Mouse (Mus musculus): ENCODE results near the gene Sbno2.
A peak's percentile ranks its signal among the peaks of the same experiment; 100 is the strongest.

The Sbno2 gene

GRCm38 (mm10) chr10:80032799-80033480 is 72.4 kb downstream of the Sbno2 start:
- DNase-seq = peak; percentile 85 to 86

- no peak for DNase-seq
Measured at GRCm38 (mm10) chr10:80030736-80031135, 74.6 kb downstream of the Sbno2 start.

GRCm38 (mm10) chr10:80030191-80030590 is 75.2 kb downstream of the Sbno2 start:
- no peak for DNase-seq

DNA sequence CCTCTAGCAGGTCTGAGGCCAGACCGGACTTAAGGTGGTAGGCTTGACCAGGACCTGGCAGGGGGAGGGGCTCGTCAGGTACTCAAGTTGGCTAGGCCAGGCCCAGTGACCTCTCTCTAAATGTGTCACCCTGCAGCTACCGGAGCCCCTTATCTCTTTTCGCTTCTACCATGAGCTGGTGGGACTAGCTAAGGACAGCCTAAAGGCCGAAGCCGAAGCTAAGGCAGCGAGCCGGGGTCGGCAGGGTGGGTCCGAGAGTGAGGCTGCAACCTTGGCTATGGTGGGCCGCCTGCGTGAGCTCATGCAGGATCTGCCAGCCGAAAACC is 76.9 kb downstream of the Sbno2 start:
- DNase-seq = no peak

DNA sequence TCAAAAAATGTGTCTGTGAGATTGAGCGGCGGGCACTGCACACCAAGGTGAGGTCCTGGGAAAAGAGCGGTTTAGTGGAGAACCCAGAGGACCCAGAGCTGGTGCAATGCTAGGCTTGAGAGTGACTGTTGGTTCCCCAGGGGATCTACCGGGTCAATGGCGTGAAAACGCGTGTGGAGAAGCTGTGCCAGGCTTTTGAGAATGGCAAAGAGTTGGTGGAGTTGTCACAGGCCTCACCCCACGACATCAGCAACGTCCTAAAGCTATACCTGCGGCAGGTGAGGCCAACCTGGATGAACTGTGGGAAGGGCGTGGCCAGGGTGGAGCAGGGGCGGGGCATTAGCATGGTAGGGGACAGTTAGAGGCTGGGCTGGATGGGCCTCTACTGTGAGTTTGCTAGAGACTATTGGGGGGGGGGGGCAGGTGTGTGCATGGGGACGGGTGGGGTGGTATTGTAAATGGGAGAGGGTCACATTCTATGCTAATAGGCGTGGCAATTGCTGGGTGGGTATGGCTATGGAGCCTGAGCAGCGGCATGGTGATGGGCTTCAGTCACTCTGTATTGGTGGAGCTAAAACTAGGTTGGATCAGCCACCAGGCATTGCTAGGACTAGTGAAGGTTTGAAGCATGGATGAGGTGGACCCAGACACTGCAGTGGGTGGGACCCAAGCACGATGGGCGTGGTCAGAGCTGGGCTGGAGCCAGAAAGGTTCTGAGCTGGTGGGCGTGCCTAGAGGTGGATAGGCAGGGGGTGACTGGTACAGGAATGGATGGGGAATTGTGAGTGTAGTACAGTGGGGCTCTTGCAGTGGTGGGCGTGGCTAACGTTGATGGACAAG is 77.5 kb downstream of the Sbno2 start:
- no peak for DNase-seq

DNA sequence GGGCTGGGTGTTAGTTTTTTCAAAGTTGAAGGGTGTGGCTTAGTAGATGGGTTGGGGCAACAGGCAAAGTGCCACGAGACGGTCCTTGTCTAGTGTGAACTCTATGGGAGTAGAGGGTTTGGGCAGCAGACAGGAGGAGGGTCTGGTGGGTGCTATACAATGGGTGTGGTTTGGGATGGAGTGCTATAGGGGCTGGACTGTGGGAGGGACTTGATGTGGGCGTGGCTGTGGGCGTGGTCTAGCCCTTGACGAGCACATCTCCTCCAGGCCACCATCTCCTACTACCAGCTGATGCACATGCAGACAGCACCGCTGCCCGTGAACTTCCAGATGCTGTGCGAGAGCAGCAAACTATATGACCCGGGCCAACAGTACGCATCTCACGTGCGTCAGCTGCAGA is 79.5 kb downstream of the Sbno2 start:
- DNase-seq = no peak

- DNase-seq = no peak
Measured at GRCm38 (mm10) chr10:80025463-80025862, 79.9 kb downstream of the Sbno2 start.

GRCm38 (mm10) chr10:80025044-80025347 is 80.4 kb downstream of the Sbno2 start:
- DNase-seq = no peak

DNA sequence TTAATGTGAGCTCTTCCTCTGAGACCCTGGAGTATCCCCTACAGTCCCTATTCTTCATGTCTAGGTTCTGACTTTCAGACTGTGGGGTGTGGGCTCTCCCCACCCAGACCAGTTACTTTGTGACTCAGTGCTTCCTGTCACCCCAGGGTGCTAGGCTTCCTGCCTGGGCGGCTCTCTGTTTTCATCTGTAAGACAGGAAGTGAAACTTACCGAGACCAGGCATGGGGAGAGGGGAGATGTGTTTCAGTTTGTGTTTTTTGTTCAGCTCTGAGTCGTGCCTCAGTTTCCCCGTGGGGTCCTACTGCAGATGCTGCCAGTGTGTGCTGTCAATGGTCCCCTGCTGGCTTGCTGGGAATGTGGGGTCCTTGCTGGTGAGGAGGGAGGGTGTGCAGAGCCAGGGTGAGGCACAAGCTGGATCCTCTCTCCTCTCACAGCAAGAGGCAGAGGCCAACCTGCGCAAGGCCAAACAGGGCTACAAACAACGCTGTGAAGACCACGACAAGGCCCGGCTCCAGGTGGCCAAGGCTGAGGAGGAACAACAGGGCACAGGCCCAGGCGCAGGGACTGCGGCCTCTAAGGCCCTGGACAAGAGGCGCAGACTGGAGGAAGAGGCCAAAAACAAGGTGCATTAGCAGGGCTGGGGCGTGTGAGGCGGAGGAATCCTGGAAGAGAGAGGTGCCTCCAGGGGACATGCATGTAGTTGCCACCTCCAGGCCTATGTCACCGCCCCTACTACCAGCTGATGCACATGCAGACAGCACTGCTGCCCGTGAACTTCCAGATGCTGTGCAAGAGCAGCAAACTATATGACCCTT is 80.9 kb downstream of the Sbno2 start:
- no peak for DNase-seq

DNA sequence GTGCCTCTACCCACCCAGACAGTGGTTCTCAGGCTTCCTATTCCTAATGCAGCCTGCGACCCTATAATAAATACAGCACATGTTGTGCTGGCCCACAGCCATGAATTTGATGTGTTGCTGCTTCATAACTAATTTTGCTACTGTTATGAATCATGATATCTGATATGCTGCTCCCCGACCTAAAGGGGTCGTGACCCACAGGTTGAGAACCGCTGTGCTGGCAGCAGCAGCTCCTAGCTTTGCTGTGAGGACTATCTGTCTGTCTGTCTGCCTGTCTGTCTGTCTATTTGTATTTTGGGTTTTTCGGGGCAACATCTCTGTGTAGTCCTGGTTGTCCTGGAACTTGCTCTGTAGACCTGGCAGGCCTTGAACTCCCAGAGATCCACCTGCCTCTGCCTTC is 81.6 kb downstream of the Sbno2 start:
- DNase-seq = no peak

GRCm38 (mm10) chr10:80022806-80023205 is 82.6 kb downstream of the Sbno2 start:
- no peak for DNase-seq

- no peak for DNase-seq
Measured at GRCm38 (mm10) chr10:80022164-80022563, 83.2 kb downstream of the Sbno2 start.

GRCm38 (mm10) chr10:80021320-80021641 is 84.1 kb downstream of the Sbno2 start:
- DNase-seq = no peak

- no peak for DNase-seq
Measured at GRCm38 (mm10) chr10:80020603-80021319, 84.6 kb downstream of the Sbno2 start.

- DNase-seq = no peak
Measured at GRCm38 (mm10) chr10:80020191-80020590, 85.2 kb downstream of the Sbno2 start.

DNA sequence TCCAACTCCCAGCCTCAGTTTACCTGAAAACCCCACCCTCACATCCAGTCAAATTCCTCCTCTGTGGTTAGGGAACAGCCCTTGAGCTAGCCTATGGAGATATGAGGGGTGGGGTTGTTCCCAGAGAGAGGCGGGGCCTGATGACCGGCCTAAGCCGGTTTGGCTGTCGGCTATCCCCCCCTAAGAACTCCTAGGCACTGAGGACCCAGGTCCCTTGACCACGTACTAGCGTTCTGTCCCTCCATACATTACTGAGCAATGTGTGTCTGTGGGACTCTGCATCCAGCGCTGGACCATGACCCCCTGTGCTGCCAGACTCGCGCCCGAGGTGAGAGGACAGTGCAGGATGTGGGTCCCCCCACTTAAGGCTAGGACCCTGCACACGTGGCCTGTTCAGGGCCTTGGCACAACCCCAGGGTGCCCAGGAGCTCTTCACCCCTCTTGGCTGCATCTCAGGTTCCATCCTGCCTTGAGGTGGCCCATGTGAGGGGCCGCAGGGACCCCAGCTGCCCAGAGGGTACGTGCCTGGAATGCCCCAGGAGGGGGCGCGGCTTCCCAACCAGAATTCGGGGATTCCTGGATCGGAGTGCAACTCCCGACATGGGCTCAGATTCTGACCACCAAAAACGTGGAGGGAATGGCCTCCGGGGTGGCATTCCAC is 85.8 kb downstream of the Sbno2 start:
- DNase-seq = peak in 1 of 2 experiments; percentile 53

GRCm38 (mm10) chr10:80018739-80019297 is 86.6 kb downstream of the Sbno2 start:
- peak; percentile 68 to 78 for DNase-seq

DNA sequence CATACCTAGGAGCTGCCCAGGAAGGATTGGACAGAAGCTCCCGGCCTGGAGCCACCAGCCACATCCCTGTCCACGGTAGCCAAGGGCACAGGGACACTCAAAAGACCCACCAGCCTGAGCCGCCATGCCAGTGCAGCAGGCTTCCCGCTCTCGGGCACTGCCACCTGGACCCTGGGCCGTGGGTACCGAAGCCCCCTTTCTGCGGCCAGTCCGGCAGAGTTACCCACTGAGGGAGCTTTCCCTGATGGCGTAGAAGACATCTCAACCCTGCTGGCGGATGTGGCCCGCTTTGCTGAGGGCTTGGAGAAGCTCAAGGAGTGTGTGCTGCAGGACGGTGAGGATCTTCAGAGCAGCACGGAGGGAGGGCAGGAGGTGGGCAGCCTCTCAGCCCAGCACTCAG is 87.6 kb downstream of the Sbno2 start:
- no peak for DNase-seq

- DNase-seq = peak; percentile 84 to 85
Measured at GRCm38 (mm10) chr10:80017361-80017760, 88.0 kb downstream of the Sbno2 start.

- no peak for DNase-seq
Measured at GRCm38 (mm10) chr10:80016931-80017330, 88.4 kb downstream of the Sbno2 start.

DNA sequence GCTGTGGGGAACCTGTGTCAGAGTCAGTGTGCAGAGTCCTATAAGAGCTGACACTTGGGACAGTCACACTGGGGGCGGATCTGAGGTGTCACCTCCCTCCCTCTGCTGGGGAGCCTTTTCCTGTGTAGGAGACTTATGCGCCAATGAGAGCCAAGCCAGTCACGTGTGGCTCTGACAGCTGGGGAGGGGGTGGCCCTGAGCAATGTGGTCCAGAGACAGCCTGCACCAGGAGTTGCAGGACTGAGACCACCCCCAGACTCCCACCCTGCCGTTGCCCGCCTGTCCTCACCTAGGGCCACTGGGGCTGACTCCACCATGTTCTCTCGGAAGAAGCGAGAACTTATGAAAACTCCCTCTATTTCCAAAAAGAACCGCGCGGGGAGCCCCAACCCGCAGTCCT is 88.9 kb downstream of the Sbno2 start, which contains the start of gene Arhgap45:
Arhgap45 (plus strand) TSS at position 143 of the 400 bp plus-strand sequence.
- DNase-seq = peak; percentile 77 to 78

DNA sequence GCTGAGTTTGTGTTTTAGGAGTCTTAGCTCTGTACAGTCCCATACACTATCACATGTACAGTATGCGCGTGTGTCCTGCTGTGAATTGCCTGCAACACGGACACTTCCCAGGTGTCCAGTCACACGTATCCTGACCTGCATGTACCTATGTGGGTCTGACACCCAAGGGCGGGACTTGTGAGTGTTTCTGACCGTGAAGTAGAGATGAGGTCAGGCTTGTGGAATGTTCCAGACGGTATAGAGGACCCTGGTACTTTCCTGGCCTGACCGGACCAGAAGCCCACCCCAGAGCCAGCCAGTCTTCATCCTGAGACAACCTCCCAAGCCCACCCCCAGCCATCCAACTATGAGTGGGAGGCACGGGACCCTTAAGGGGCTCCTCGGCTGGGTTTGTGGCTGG is 89.8 kb downstream of the Sbno2 start:
- peak; percentile 59 to 70 for DNase-seq
